Mouse (Mus musculus) neutrophil, adult 5-6 weeks (primary cell): ENCODE data around the gene Gdf3. TPM values are rescaled to one million over a fixed set of nuclear protein-coding genes. Genes with fewer than 3 reads are reported as not detected.
A peak's percentile ranks its signal among the peaks of the same experiment; 100 is the strongest.

Experiments used
- ATAC-seq: fragments of 151-379, 151-347 bp; 2 replicates; pipeline ENCODE4 v1.8.0; 2017; ENCODE audit warnings: mild to moderate bottlenecking, moderate TSS enrichment; ENCODE audit not compliant: insufficient number of reproducible peaks, poor library complexity, low FRiP score, severe bottlenecking; ENCODE audit errors: extremely low read depth
- total RNA-seq: library from RNA; stranded (forward); fragments of 200-1000 nt; gene quantifications from 2 replicates; pipeline ENCODE4 v1.2.3, GENCODE M21; 2017

The Gdf3 gene
- total RNA-seq, 1 experiment from 2014 or later = 0.23 TPM

GRCm38 (mm10) chr6:122608434-122609376 lies 1.2 kb downstream of the Gdf3 start:
- ATAC-seq = no peak

- no peak for ATAC-seq
These were observed 2.2 kb downstream of the Gdf3 start for GRCm38 (mm10) chr6:122607700-122608099.

GRCm38 (mm10) chr6:122606661-122607060 lies 3.2 kb downstream of the Gdf3 start:
- ATAC-seq = no peak

GRCm38 (mm10) chr6:122605483-122605882 lies 4.4 kb downstream of the Gdf3 start:
- peak; percentile 77 for ATAC-seq

GRCm38 (mm10) chr6:122604260-122604659 lies 5.6 kb downstream of the Gdf3 start:
- ATAC-seq = no peak

- no peak for ATAC-seq
These were observed 6.9 kb downstream of the Gdf3 start for GRCm38 (mm10) chr6:122602992-122603322.

GRCm38 (mm10) chr6:122602242-122602991 lies 7.5 kb downstream of the Gdf3 start, which contains the start of gene Apobec1:
Gene Apobec1, minus strand, starts transcription at chr6:122602444.
- ATAC-seq = peak; percentile 81

- ATAC-seq = no peak
These were observed 8.3 kb downstream of the Gdf3 start for GRCm38 (mm10) chr6:122601615-122602014.

- ATAC-seq = no peak
These were observed 8.9 kb downstream of the Gdf3 start for GRCm38 (mm10) chr6:122601031-122601430.

- no peak for ATAC-seq
These were observed 9.7 kb downstream of the Gdf3 start for GRCm38 (mm10) chr6:122600066-122600646.

- peak; percentile 24; the same call in 1 of the 2 replicates for ATAC-seq
These were observed 10.7 kb downstream of the Gdf3 start for GRCm38 (mm10) chr6:122599054-122599737.

GRCm38 (mm10) chr6:122598436-122598835 lies 11.5 kb downstream of the Gdf3 start:
- ATAC-seq = peak; percentile 17; the same call in 1 of the 2 replicates

- ATAC-seq = 0 out of 2 replicates have a peak, but pooled peaks have one; percentile 15
These were observed 11.9 kb downstream of the Gdf3 start for GRCm38 (mm10) chr6:122598014-122598413.

- no peak for ATAC-seq
These were observed 13.3 kb downstream of the Gdf3 start for GRCm38 (mm10) chr6:122596608-122597007.

- peak; percentile 24; the same call in 1 of the 2 replicates for ATAC-seq
These were observed 14.2 kb downstream of the Gdf3 start for GRCm38 (mm10) chr6:122595637-122596036.

GRCm38 (mm10) chr6:122592905-122593304 lies 17.0 kb downstream of the Gdf3 start:
- ATAC-seq = peak; percentile 45; the same call in 1 of the 2 replicates

- ATAC-seq = no peak
These were observed 18.7 kb downstream of the Gdf3 start for GRCm38 (mm10) chr6:122591027-122591758.

- no peak for ATAC-seq
These were observed 30.8 kb downstream of the Gdf3 start for GRCm38 (mm10) chr6:122579086-122579485.
